Mouse (Mus musculus): ENCODE measurements around the gene Trim46. TPM values are rescaled to one million over a fixed set of nuclear protein-coding genes. Genes with fewer than 3 reads are reported as not detected.
"Not testable (repeated sequence)": the region's sequence is repeated elsewhere in the genome, so short reads cannot be mapped to it uniquely, and the experiment has no call there.

Trim46 gene
- total RNA-seq, 2 experiments from 2014 or later = 89.8 to 94.3 TPM

DNA sequence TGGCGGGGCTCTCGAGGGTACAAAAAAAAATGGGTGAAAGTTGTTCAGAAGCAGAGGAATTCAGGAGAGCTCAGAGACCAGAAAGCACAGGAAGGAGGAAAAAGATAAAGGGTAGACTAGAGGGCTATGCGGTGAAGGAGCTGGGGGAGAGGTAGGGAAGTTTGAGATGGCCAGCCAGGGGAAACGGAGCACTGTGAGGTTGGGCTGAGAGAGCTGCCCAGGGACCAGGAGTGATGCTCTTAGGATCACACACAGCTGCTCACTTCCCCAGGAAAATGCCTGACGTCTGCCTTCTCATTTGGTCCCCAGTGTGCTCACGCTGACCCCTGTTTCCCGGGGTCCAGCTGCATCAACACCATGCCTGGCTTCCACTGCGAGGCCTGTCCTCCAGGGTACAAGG, 26.6 kb downstream of the Trim46 start:
- DNase-seq (ENCODE audit: low spot score in 2 of 2) = no peak
- intact Hi-C loops (cut with DNase I) = loop anchor here (5.0 to 10.0 kb wide), 2 partner anchors 127 to 275 kb away; partner anchors contain the start of gene Rusc1

DNA sequence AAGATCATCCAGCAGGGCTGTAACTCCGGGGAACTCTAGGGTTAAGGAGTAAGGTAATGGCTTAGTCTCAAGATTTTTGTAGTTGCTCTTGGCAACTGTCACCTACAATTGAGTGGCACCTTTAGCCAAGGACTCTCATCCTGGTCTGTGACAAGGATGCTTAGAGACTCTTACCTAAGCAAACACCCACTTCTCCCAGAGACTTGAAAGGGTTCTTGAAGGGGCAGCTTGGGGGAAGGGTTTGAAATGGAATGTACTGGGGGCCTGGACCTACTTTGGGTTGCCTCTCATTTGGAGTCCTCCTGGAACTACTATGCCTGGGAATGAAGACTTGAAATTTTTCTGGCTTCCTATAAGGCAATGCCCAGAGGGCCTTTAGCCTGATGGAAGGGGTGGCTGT, 27.8 kb downstream of the Trim46 start:
- intact Hi-C loops (cut with DNase I) = loop anchor here (5.0 to 10.0 kb wide), 2 partner anchors 126 to 273 kb away; partner anchors contain the start of gene Rusc1
- no peak for DNase-seq (ENCODE audit: low spot score in 2 of 2)

- not testable (repeated sequence) for DNase-seq (ENCODE audit: low spot score in 2 of 2)
- intact Hi-C loops (cut with DNase I) = loop anchor here (5.0 to 10.0 kb wide), 2 partner anchors 124 to 272 kb away; partner anchors contain the start of gene Rusc1
Measured at GRCm38 (mm10) chr3:89216407-89216806, 29.7 kb downstream of the Trim46 start.

- peak; percentile 87 to 91 for DNase-seq (ENCODE audit: low spot score in 2 of 2)
- intact Hi-C loops (cut with DNase I) = loop anchor here (5.0 to 10.0 kb wide), 2 partner anchors 124 to 271 kb away; partner anchors contain the start of gene Rusc1
Measured at GRCm38 (mm10) chr3:89215853-89216252, 30.3 kb downstream of the Trim46 start.

DNA sequence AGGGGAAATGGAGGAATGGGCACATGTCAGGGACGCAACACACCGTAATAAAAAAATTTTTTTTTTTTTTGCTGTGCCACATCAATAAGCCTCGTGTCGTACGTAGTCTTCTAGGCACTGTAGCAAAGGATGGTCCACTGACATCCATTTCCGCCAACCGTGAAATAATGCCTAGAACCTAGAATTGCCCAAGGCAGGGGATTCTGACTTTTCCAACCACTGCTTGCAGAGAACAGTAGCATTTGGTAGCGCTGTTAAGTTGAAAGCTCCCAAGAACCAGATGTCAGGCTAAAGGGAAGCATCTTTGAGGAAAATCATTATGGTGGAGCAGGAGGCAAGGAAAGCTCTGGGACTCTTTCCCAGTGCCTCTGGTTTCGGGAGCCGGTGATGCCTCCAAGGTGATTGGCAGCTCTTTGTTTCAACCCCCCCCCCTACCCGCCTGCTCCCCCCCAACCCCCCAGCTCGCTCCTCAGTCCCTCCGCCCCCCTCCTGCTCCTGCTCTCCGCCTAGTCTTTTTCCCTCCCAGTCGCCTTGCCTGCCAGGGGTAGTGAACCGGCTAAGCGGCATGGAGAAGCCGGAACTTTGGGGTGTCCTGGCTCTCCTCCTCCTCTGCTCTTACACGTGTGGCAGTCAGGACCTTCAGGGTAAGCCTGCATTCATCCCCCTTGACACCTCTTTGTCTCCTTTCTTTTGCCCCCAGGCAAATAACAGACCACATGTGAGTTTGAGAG, 31.3 kb downstream of the Trim46 start, which contains the start of gene Thbs3:
TSS of gene Thbs3 (plus strand) at position 500 of the 731 bp plus-strand sequence.
- DNase-seq (ENCODE audit: low spot score in 2 of 2) = no peak
- intact Hi-C loops (cut with DNase I) = loop anchor here (5.0 to 10.0 kb wide), 2 partner anchors 123 to 270 kb away; partner anchors contain the start of gene Rusc1

DNA sequence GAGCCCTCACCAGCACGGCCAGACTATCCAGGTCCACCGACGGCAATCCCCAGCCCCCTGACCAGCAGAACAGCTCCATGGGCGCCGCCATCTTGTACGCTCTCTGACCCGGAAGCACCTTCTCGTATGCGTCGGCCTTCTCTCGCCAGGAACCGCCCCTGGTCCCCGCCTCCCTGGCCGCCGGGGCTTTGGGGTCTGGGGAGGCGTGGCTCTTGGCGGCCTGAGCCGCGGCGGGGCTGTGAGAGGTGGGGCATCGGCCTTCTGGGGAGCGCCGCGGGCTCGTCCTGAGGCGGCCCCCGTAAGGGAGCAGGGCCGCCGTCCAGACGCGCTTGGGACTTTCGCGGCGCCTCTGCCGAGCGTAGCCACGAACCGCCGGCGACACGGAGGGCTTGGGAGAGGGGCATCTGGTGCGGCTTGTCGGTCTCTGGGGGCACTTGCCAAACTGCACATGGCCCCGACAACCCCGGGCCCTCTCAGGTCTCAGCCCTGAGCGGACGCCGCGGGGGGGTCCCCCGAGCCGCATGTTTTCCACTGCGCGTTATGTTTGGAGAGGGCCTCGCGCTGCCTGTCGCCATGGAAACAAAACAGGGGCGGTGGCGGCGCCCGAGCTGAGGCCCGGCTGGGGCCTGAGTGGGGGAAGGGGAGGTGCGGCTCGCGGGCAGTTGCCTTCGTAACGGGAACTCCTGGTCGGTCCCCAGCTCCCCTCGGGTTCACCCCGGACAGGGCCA, 32.1 kb downstream of the Trim46 start:
- peak; percentile 93 to 94 for DNase-seq (ENCODE audit: low spot score in 2 of 2)
- intact Hi-C loops (cut with DNase I) = loop anchor here (10.0 kb wide), 1 partner anchor 269 kb away; no protein-coding TSS in a partner anchor

- DNase-seq (ENCODE audit: low spot score in 2 of 2) = no peak
- intact Hi-C loops (cut with DNase I) = loop anchor here (10.0 kb wide), 1 partner anchor 266 kb away; no protein-coding TSS in a partner anchor
Measured at GRCm38 (mm10) chr3:89210731-89211130, 35.4 kb downstream of the Trim46 start.

GRCm38 (mm10) chr3:89210162-89210561, 35.9 kb downstream of the Trim46 start:
- intact Hi-C loops (cut with DNase I) = loop anchor here (10.0 kb wide), 1 partner anchor 265 kb away; no protein-coding TSS in a partner anchor
- DNase-seq (ENCODE audit: low spot score in 2 of 2) = no peak

DNA sequence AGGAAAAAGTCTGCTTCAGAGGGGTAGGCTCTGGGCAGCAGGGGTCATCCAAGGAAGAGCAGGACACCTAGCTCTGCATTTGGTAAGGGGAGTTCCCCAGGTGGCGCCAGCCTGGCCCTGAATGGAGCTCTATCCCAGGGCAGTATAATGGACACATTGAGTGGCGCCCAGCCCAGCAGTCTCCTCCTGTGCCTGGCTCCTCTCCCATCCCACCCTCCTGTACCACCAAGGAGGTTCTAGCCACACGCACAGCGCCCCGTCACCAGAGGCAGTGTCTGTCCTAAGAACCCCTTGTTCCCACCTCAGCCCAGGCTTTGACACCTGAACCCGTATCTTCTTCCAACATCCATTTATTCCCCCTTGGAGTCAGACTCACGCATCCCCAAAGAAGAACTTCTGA, 36.4 kb downstream of the Trim46 start:
- DNase-seq (ENCODE audit: low spot score in 2 of 2) = no peak
- intact Hi-C loops (cut with DNase I) = loop anchor here (10.0 kb wide), 1 partner anchor 265 kb away; no protein-coding TSS in a partner anchor

GRCm38 (mm10) chr3:89208736-89209135, 37.4 kb downstream of the Trim46 start:
- no peak for DNase-seq (ENCODE audit: low spot score in 2 of 2)
- intact Hi-C loops (cut with DNase I) = no loop called here

GRCm38 (mm10) chr3:89208075-89208657, 37.9 kb downstream of the Trim46 start:
- intact Hi-C loops (cut with DNase I) = no loop called here
- DNase-seq (ENCODE audit: low spot score in 2 of 2) = no peak

DNA sequence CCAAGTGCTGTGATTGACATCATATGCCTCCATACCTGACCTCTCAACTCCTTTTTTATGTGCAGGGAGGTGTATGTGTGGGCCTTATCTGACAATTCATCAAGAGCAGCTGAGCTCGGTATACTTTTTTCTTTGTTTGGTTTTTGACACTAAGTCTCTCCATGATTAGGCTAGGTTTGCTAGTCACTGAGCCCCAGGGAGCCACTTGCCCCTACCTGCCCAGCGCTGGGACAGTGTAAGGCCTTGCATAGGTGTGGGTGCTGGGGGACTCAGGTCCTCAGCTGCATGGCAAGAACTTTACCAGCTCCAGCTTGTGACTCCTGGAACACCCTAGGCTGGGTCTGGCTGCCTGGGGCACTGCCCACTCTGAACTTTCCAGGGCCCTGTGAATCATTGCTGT, 39.4 kb downstream of the Trim46 start:
- intact Hi-C loops (cut with DNase I) = no loop called here
- DNase-seq (ENCODE audit: low spot score in 2 of 2) = no peak

DNA sequence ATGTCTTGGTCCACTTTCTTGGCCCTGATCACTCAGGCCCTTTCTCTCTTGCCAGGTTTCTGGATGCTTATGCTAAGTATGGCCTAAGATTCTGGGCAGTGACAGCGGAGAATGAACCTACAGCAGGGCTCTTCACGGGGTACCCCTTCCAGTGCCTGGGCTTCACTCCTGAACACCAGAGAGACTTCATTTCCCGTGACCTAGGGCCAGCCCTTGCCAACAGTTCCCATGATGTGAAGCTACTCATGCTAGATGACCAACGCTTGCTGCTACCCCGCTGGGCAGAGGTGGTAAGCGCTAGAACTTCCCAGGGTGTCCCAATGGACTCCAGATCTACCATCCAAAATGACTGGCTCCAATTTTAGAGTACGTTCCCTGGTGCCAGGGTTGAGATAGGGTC, 40.0 kb downstream of the Trim46 start:
- intact Hi-C loops (cut with DNase I) = no loop called here
- DNase-seq (ENCODE audit: low spot score in 2 of 2) = no peak

- DNase-seq (ENCODE audit: low spot score in 2 of 2) = no peak
- intact Hi-C loops (cut with DNase I) = no loop called here
Measured at GRCm38 (mm10) chr3:89203142-89203514, 43.0 kb downstream of the Trim46 start.

DNA sequence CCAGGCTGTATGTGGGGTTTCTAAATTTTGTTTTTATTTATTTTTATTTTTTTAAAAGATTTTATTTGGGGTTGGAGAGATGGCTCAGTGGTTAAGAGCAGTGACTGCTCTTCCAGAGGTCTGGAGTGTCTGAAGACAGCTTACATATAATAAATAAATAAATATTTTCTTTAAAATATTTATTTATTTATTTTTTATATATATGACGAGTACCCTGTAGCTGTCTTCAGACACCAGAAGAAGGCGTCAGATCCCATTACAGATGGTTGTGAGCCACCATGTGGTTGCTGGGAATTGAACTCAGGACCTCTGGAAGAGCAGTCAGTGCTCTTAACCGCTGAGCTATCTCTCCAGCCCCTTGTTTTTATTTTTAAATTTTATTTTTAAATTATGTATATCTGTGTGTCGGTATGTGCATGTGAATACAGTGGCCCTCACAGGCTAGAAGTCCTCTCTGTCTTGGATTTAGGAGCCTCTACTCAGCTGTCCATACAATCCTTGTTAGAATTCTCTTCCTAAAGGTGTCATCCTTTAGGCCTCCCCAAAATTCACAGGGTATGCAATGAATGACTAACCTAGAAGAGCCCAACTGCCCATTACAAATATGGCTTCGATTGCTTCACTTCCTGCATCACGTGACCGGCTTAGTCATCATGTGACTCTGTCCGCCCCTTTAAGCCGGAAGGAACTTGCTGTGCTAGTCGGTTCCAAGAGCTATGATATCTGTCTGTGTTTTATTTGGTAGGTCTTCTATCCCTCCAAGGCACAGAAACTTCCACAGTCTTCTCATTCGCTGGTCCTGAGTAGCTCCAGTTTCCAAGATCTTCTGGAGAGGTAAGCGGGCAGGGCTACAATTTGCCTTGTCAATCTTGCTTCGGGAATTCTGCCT, 43.6 kb downstream of the Trim46 start, which contains the start of gene Gba:
TSS of gene Gba (plus strand) at position 676 of the 889 bp plus-strand sequence.
- peak; percentile 88 to 92 for DNase-seq (ENCODE audit: low spot score in 2 of 2)
- intact Hi-C loops (cut with DNase I) = no loop called here

GRCm38 (mm10) chr3:89199839-89200238, 46.3 kb downstream of the Trim46 start:
- intact Hi-C loops (cut with DNase I) = no loop called here

GRCm38 (mm10) chr3:89195979-89196877, 49.9 kb downstream of the Trim46 start:
- intact Hi-C loops (cut with DNase I) = no loop called here
- peak; percentile 84 to 93 for DNase-seq (ENCODE audit: low spot score in 2 of 2)

More at GRCm38 (mm10) chr3:89199839-89200238, 46.3 kb downstream of the Trim46 start:
- no peak for DNase-seq (ENCODE audit: low spot score in 2 of 2)

GRCm38 (mm10) chr3:89193853-89194252, 52.3 kb downstream of the Trim46 start:
- DNase-seq (ENCODE audit: low spot score in 2 of 2) = no peak
- intact Hi-C loops (cut with DNase I) = no loop called here

Measured in left cerebral cortex, postnatal 25 days (tissue).